Mouse (Mus musculus) gastrocnemius, postnatal 10 days (tissue): ENCODE results near the gene Gm19345. TPM values are rescaled to one million over a fixed set of nuclear protein-coding genes. Genes with fewer than 3 reads are reported as not detected.

Experiments
- DNase-seq: peaks from one replicate; pipeline ENCODE4 v3.0.0; 2021; ENCODE audit warnings: mixed read lengths
- total RNA-seq, 2 experiments: library from RNA; stranded (reverse); gene quantifications; 2 replicates each; pipeline ENCODE4 v1.2.3; 2021

Gene Gm19345
- total RNA-seq, 2 experiments from 2014 or later, result not detected

DNA sequence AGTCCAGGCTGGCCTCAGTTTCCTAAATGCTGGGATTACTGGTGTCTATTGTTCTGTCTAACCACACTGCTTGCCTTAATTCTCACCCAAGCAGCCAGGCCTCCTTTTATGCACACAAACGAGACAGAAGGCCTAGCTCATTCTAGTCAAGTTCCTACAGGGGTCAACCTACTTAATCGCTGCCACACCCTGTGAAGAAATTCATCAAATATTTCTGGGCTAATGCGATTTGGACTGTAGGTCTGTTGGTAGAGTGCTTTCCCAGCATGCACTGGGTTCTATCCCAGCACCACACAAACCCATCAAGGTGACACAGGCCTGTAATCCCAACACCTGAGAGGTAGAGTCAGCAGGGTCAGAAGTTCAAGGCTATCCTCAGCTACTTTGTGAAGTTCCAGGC, 22.1 kb upstream of the Gm19345 start:
- no peak for DNase-seq

DNA sequence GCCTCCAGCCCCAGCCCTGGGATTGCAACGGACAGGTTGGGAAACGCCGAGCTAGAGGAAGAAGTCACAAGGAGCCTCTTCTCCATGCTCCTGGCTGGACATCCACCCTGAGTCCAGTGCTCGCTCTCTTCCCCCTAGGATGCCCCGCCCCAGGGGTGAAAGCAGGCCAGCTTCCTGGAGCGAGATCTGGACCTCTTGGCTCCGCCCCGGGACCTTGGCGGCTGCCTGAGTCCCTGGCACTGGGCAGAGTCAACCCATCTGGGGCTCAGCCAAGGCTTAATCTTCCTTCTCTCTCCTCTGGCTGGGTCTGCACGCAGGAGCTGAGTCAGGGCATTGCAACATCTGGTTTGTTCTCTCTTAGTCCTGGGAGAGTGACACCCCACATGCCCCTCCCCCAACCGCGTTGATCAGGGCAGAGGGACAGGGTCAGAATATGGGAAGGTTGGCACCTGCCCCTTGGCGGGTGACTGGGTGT, 21.1 kb upstream of the Gm19345 start:
- DNase-seq, result peak; percentile 88

DNA sequence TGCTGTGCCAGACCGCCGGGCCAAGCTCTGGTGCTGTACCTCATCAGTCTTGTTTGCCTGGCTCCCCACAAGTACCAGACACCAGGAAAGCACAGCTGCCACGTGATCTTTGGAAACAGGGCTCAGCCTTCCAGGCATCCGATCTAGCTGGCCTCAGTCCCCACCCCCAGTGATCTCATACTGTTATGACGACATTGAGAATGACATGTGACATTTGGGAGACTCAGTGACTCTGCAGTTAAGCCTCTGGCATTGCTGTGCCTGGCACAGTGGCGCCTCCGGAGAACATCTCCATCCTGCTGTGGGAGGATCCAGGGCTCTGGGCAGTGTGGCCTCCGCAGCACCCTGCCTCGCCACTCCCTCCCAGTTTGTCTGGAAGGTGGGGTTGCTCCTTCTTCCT, 20.0 kb upstream of the Gm19345 start:
- DNase-seq, result no peak

DNA sequence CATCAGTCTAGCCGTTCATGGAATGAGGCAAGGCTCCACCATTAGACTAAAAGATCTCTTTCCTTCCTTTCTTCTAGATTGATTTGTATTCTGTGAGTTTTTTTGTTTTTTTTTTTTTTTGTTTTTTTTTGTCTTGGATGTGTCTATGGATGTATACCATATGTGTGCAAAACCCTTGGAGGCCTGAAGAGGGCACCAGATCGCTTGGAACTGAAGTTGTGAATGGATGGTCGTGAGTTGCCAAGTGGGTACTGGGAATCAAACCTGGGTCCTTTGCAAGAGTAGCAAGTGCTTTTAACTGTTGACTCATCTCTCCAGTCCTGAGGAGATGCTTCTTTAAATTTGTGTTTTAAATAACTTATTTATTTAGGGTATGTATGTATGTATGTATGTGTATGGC, 17.7 kb upstream of the Gm19345 start:
- no peak for DNase-seq

DNA sequence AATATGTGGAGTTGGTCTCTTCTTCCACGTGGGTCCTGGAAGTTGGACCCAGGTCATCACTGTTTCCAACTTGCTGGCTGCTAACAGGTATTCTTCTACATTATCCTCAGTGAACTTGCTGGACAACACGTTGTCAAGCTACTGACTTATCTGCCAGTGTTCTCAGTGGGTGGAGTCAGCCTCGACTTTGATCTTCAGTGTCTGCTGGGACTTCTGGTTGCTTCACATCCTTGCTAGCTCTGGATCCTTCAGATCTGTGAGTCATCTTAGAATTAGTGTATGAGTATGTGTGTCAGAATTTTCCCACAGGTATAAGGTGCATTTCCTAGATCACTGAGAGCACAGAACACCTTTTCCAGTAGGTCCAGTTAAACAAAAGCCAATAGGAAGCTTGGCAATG, 15.0 kb upstream of the Gm19345 start:
- DNase-seq, result no peak

DNA sequence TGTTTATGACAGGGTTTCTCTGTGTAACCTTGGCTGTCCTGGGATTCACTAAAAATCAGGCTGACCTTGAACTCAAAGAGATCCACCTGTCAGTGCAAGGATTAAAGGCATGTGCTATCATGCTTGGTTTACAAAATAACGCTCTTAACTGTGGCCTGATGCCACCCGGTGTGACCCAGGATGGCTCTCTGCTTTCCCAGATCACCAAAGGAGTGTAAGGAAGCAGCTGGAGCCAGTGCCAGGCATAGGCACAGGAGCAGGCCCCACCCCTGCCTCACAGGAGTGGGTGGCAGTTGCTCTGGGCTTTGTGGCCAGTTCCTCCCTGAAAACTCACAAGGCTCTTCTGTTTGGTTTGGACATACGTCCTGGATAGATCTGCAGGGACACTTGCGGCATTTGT, 11.4 kb upstream of the Gm19345 start:
- no peak for DNase-seq

DNA sequence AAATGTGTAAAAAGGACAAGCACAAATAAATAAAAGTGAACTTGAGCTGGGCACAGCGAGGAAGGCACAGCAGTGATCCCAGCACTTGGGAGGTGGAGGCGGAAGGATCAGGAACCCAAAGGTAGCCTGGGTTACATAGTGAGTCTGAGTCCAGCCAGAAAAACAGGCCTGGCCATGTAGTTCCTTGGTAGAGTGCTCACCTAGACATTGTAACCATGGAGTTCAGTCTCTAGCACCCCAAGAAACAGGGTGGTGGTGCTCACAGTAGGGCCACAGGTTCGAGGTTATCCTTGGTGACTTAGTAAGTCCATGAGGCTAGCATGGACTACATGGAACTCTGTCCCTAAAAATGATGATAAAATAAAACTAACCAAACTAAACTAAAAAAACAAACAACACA, 10.9 kb upstream of the Gm19345 start:
- DNase-seq, result no peak

DNA sequence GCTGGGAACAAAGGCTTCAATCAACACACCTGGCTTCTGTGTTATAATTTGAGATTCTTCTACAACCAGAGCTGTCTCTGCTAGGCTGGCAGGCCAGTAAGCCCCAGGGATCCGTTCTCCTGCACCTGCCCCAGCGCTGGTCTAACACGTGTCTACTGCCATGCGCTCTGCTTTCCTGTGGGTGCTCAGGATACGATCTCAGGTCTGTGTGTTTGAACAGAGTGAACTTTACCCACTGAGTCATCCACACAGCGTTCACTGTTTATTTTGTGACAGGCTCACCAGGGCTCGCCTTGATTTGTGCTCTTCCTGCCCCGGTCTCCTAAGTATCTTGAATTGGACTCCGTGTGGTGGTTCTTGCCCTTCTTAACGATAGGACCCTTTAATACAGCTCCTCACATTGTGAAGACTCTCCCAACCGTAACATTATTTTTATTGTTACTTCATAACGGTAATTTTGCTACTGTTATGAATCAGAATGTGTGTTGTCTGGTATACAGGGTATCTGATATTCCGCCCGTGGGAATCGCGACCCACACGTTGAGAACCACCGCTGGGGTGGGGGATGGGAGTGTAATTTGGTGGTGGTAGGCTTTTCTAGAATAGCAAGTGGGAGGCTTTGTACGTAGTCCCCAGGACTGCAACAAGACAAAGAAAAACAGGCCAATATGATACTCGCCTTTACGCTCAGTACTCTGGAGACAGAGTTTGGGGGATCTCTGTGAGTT, 10.0 kb upstream of the Gm19345 start:
- no peak for DNase-seq

DNA sequence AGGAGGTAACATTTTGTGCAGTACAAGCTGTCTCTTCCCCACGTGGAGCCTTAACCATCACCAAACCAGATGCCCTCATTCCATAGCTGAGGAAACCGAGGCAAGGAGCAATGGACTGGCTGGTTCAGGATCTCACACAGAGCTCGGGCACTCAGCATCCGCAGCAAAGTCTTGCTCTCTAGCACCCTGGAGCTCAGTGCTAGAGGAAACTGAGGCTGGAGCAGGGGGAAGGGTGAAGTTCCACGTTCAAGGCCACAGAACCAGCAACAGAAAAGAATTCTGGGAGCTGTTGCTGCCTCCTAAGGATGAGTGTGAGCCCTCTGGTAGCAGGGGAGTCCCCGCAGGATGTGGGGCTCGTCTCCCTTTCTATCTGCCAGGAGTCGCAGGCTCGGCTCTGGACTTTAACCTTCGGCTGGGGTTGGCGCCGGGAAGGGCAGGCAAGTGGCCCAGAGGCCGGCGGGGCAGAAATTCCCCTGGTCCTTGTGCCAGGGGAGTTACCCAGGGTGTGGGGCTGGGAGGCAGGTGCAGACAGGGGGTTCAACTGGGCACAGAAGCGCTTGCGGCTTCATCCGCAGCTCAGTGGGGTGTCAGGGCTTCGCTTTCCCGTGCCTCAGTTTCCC, 8.8 kb upstream of the Gm19345 start:
- no peak for DNase-seq

DNA sequence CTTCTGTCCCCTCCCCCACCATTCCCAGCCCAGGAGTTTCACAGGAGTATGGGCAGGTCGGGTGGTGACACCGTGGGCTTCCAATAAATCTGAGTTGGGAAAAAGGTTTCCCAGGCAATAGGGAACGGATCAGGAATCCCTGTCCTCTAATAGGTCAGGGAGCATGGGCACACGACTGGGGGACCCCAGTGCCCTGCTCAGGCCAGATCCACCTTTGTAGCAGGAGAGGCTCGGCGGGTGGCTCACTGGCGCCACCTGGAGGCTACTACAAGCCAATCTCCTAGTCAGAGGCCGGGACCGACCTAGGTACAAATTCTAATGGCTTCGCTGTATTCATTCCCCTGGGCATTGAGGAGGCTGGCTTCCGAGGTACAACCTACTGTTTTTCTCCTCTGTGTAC, 8.2 kb upstream of the Gm19345 start:
- peak; percentile 78 for DNase-seq

DNA sequence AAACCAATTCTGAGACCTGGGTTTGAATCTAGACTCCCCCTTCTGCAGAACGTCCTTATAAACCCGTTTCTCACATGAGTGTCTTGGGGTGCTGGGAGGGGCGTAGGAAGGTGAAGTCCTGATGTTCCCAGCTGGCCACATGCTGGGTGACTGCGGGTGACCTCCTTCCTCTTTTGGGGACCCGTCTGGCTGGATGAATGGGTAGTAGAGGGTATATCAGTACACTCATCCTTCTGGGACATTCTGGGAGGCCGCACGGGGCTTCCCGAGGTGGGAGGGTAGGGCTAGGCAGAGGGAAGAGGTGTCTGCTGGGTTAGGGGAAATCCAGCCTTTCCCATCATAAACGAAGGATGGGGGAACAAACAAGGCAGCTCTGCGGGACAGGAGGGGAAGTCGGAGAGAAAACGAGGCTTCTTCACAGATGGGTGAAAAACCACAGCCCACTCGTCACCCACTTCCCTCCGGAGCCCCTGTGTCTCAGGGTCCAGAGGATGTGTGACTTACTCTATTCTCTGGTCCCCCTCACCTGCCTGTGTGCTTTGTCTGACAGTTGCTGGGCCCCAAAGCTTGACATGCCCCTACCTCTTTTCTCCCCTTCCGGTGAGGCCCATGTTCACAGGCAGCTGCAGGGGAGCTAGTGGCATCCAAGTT, 7.2 kb upstream of the Gm19345 start:
- DNase-seq, result no peak

DNA sequence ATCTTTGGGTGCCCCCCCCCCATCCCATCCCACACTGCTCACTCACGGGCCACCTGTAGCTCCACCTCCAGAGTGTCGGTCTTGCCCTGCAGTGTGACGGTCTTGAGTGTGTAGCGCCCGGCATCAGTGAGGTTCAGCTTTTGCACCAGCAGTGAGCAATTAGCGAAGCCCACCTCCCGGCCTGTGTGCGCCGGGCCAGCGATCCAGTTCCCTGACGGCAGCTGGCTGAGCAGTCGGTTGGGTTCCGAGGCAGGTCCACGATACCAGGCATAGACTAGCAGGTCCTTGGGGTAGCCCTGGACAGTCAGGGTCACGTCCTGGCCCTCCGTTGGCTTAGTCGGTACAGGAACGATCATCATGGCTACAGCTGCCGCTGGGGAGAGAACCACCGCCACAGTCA, 1.7 kb downstream of the Gm19345 start:
- no peak for DNase-seq

DNA sequence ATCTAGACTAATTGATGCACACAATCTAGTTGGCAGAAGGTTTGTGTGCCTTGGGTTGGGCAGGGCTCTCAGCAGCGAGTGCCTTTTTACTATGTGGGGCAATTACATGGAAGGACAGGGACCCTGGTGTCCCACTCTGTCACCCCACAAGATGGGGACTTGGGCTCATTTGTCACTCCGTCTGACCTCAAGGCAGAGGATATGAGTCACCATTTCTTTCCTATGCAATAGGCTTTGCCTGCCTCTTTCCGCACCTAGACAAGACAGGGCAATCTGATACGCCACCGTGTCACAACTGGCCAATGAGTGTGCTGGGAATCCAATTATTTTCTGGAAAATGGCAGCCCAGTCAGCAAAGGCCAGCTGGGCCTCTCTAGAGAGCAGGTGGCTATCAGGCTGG, 3.9 kb downstream of the Gm19345 start:
- DNase-seq, result no peak

DNA sequence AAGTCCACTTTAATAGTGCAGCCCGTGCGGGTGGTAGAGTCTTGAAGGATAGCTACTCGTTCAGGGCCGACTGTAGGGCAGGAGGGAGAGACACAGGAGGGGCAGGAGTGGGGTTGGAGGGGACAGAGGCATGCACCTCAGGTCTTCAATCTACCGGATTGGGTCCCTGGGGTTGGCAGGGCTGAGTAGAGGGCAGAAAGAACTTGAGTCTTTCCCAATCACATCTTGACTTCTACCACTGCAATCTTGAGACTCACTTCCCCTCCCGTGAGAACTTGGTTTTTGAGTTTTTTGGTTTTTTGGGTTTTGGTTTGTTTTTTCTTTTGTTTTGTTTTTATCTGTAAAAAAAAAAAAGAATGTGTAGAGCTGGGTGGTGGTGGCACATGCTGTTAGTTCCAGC, 4.5 kb downstream of the Gm19345 start:
- no peak for DNase-seq

DNA sequence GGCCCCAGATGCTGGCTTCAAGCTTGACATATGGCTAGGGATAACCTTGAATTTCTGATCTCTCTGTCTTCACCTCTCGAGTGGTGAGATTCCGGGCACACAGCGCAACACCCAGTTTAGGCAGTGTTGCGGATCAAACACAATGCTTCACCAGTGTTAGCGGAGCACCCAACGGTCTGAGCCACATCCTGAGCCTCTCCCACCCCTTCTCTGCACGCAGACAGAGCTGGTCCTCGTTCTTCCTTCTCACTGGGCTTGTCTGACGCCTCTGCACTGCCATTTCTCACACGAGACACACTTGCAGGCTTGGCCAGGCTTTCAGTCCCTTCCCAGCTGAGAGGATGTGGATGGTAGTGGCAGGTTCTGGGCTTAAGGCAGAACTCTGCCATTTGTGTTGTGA, 7.9 kb downstream of the Gm19345 start:
- DNase-seq, result no peak

DNA sequence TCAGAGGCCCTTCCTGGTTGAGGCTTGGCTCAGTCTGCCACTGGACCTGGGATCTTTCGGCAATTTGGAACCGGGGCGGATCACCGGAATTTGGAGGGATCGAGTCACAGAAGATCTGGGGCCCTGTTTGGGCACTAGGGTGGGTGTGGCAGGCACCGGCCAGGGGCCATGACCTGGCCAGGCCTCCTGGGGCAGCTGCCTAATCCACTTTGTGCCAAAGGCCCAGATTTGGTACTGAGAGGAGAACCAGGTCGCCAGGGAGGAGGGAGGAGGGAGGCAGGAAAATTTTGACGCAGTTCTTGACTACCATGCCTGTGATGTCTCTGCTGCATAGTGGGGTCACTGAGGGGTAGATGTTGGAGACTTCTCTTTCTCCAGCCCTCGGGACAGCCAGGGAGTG, 9.4 kb downstream of the Gm19345 start, which contains the start of gene Ceacam16:
Ceacam16 (minus strand) TSS at position 101 of the 400 bp plus-strand sequence.
- DNase-seq, result no peak

DNA sequence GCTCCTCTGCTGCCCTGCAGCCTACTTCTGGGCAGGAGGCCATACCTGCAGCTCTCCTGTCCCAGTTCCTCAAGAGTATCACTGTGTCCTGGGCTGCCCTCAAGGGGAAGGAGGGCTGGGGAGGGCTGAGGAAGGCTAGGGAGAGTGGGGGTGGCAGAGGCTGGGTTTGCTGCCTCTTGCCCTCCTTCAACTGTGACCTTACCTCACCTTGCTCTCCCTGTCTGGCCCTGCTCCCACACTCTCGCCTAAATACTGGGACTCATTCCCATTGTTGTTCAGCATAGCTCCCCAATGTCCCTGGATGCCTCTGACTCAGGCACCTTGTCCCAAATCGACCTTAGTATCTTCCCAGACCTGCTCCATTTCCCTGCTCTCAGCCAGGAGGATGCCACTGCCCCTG, 12.4 kb downstream of the Gm19345 start:
- no peak for DNase-seq

DNA sequence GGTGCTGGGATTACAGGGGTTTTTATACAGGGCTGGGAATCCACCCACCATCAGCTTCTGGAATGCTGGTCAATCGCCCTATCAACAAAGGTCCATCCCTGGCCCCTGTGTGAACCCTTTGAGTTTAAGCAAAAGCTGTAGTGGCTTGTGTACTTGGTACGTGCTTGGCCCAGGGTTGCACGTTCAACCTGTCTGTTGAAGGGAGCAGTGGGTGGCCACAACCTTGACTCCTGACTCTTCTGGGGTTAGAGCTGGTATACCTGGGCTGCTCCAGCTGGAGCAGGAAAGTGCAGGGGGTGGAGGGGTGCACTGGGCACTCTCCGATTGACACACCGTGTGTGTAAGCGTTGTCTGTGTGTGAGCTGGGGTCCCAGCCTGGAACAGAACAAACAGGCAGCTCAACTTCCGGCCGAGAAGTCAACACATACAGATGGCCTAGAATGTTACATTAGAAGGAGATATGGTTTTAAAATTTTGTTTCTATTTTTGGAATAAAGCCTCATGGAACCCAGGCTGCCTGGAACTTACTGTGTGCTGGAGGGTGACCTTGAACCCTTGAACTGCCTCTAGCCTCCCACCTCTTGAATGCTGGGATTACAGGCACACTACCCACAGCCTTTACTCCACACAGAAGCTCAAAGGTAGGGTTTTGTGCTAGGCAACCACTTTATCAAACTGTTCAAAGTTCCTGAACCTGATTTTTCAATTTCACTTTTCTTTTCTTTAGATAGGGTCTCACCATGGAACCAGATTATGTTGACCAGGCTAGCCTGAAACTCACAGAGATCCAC, 13.6 kb downstream of the Gm19345 start:
- DNase-seq, result no peak

DNA sequence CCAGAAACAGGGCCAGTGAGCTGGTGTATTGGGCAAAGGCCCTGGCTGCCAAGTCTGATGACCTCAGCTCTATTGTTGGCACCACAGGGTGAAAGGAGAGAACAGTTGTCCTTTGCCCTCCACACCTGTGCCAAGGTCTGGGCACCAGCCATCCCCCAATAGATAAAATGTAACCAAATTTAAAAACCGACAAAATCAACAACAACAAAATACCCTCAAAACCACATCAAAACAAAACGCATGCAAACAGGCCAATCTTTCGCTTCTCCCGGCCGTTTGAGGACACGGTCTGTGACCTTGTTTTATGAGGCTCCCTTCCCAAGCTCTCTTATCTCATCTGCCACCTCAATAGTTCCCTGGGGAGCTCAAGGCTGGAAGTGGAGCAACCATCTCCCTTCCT, 14.7 kb downstream of the Gm19345 start:
- no peak for DNase-seq

DNA sequence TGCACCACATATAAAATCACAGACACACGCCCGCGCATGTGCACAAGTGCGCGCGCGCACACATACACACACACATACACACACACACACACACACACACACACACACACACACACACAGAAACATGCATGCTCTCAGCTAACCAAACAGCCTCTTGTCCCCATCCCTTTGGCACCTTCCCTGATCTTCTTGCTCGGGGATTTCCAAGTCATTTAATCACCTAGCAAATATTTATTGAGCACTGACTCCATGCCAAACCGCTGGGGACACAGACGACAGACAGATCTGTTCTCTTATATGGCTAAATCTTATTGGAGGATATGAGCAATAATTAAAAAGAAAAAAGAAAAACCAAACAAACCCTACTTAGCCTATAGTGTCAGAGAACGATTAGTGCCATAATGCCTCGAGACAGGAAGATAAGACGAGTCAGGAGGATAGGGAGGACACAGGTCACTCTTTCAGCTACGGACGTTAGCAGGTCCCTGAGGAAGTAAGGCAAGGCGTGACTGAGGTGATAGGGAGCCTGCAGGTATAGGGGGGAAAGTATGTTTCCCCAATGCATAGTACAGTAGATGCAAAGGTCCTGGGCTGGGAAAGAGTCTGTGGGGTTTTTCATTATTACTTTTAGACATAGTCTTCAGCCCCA, 16.1 kb downstream of the Gm19345 start:
- no peak for DNase-seq

DNA sequence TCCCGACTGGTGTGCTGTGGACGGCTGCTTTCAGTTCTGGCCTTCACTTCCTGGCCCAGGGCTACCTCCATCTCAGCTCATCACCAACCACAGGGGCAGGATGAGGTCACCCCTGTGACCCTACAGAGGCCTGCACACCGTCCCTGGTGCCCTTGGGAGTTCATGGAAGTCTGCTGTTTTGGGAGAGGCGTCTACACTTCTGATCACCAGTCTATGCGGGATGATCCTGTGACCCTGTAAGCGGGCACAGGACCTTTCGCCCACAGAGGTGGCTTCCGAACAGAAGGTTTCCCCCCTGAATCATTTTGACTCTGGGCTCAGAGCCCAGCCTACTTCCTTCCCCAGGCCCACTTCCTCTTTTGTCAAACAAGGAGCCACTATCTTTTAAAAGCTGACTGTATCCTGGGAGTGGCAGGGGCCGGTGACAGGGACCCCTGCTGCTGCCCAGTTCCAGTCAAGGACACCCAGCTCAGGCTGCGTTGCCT, 19.4 kb downstream of the Gm19345 start:
- no peak for DNase-seq
